Mouse (Mus musculus) MEL (cell line): ENCODE data around the gene Rabgap1l. TPM values are rescaled to one million over a fixed set of nuclear protein-coding genes. Genes with fewer than 3 reads are reported as not detected.

Source experiments
- DNase-seq: peaks from one replicate; pipeline ENCODE4 v3.0.0; 2011; ENCODE audit warnings: low read depth, low spot score
- H3K27ac ChIP-seq: 2 replicates; pipeline ENCODE4 v1.5.1; 2012; ENCODE audit warnings: low read depth, mild to moderate bottlenecking, control low read depth, low read length, moderate library complexity; ENCODE audit not compliant: control insufficient read depth
- H3K27me3 ChIP-seq, 2 experiments: fragments of 150-350 bp in 1 of 2; sonication (generic) in 1 of 2; 2 replicates each; pipeline ENCODE4 v1.6.1; 2012; ENCODE audit warnings: low read length in 2 of 2, mild to moderate bottlenecking in 2 of 2, improper control_type of control experiment in 1 of 2, moderate library complexity in 1 of 2; ENCODE audit not compliant: insufficient read depth in 2 of 2, control insufficient read depth in 1 of 2
- H3K36me3 ChIP-seq, 2 experiments: 2 replicates each; pipeline ENCODE4 v1.6.1; 2012 to 2014; ENCODE audit warnings: low read length in 2 of 2, improper control_type of control experiment in 1 of 2, inconsistent platforms in 1 of 2, mild to moderate bottlenecking in 1 of 2; ENCODE audit not compliant: insufficient read depth in 2 of 2, control insufficient read depth in 1 of 2
- H3K4me1 ChIP-seq, 2 experiments: fragments of 150-350 bp in 1 of 2; sonication (generic) in 1 of 2; 2 replicates each; pipeline ENCODE4 v1.6.1; 2012; ENCODE audit warnings: low read length in 2 of 2, improper control_type of control experiment in 1 of 2, mild to moderate bottlenecking in 1 of 2; ENCODE audit not compliant: insufficient read depth in 2 of 2, control insufficient read depth in 1 of 2
- H3K4me3 ChIP-seq, 2 experiments: fragments of 150-350 bp in 1 of 2; sonication (generic) in 1 of 2; 2 replicates each; pipeline ENCODE4 v1.5.1; 2012; ENCODE audit warnings: low read depth in 2 of 2, low read length in 2 of 2, mild to moderate bottlenecking in 2 of 2, moderate library complexity in 2 of 2, control low read depth in 1 of 2, improper control_type of control experiment in 1 of 2; ENCODE audit not compliant: control insufficient read depth in 1 of 2, insufficient read depth in 1 of 2
- H3K79me2 ChIP-seq: 2 replicates; pipeline ENCODE4 v1.6.1; 2012; ENCODE audit warnings: mild to moderate bottlenecking, low read length, moderate library complexity; ENCODE audit not compliant: control insufficient read depth, poor library complexity, insufficient read depth
- H3K9ac ChIP-seq: 2 replicates; pipeline ENCODE4 v1.6.1; 2012; ENCODE audit warnings: low read depth, mild to moderate bottlenecking, control low read depth, low read length, moderate library complexity; ENCODE audit not compliant: control insufficient read depth, poor library complexity, severe bottlenecking
- H3K9me3 ChIP-seq: fragments of 150-350 bp; sonication (generic); replicated peaks from 2 replicates; pipeline ENCODE4 v1.6.1; 2012; ENCODE audit warnings: mild to moderate bottlenecking, low read length, improper control_type of control experiment, moderate library complexity; ENCODE audit not compliant: insufficient read depth
- CHD1 ChIP-seq: IDR thresholded peaks from 2 replicates; pipeline ENCODE4 v1.6.1; 2012; ENCODE audit warnings: low read depth, mild to moderate bottlenecking, inconsistent platforms, low read length, improper control_type of control experiment
- EP300 ChIP-seq, 2 experiments: IDR thresholded peaks; 2 replicates each; pipeline ENCODE4 v1.6.1; 2011; ENCODE audit warnings: improper control_type of control experiment in 2 of 2, low read length in 2 of 2, low read depth in 1 of 2, mild to moderate bottlenecking in 1 of 2
- ETS1 ChIP-seq: IDR thresholded peaks from 2 replicates; pipeline ENCODE4 v1.6.1; 2012; ENCODE audit warnings: low read depth, mild to moderate bottlenecking, inconsistent platforms, low read length, improper control_type of control experiment, moderate library complexity
- GABPA ChIP-seq: IDR thresholded peaks from 2 replicates; pipeline ENCODE4 v1.6.1; 2012; ENCODE audit warnings: low read depth, mild to moderate bottlenecking, inconsistent platforms, low read length, improper control_type of control experiment, moderate library complexity
- HCFC1 ChIP-seq: IDR thresholded peaks from 2 replicates; pipeline ENCODE4 v1.6.1; 2012; ENCODE audit warnings: low read depth, mild to moderate bottlenecking, inconsistent platforms, low read length, improper control_type of control experiment, moderate library complexity
- MAX ChIP-seq: IDR thresholded peaks from 2 replicates; pipeline ENCODE4 v1.6.1; 2011; ENCODE audit warnings: low read length, improper control_type of control experiment
- MEF2A ChIP-seq: IDR thresholded peaks from 2 replicates; pipeline ENCODE4 v1.6.1; 2014; ENCODE audit warnings: low read depth, mild to moderate bottlenecking, inconsistent platforms, low read length, improper control_type of control experiment; ENCODE audit not compliant: poor library complexity, insufficient replicate concordance, severe bottlenecking; ENCODE audit errors: extremely low read depth
- MXI1 ChIP-seq: IDR thresholded peaks from 2 replicates; pipeline ENCODE4 v1.6.1; 2011; ENCODE audit warnings: mild to moderate bottlenecking, low read depth, low read length, improper control_type of control experiment
- NELFE ChIP-seq: IDR thresholded peaks from 2 replicates; pipeline ENCODE4 v1.6.1; 2011; ENCODE audit warnings: low read depth, low read length, improper control_type of control experiment
- POLR2A ChIP-seq, 2 experiments: IDR thresholded peaks; 2 replicates each; pipeline ENCODE4 v1.6.1; 2011 to 2012; ENCODE audit warnings: low read length in 2 of 2, mild to moderate bottlenecking in 2 of 2, control low read depth in 1 of 2, improper control_type of control experiment in 1 of 2, low read depth in 1 of 2, moderate library complexity in 1 of 2; ENCODE audit not compliant: control insufficient read depth in 1 of 2, insufficient read depth in 1 of 2, poor library complexity in 1 of 2
- TCF12 ChIP-seq: IDR thresholded peaks from 2 replicates; pipeline ENCODE4 v1.6.1; 2014; ENCODE audit warnings: low read depth, mild to moderate bottlenecking, inconsistent platforms, low read length, improper control_type of control experiment, moderate library complexity
- ZKSCAN1 ChIP-seq: IDR thresholded peaks from 2 replicates; pipeline ENCODE4 v1.6.1; 2012; ENCODE audit warnings: low read depth, mild to moderate bottlenecking, inconsistent platforms, low read length, improper control_type of control experiment, moderate library complexity
- ZMIZ1 ChIP-seq: IDR thresholded peaks from 2 replicates; pipeline ENCODE4 v1.6.1; 2012; ENCODE audit warnings: low read depth, mild to moderate bottlenecking, inconsistent platforms, low read length, improper control_type of control experiment, moderate library complexity
- polyA plus RNA-seq, 2 experiments: library from polyadenylated mRNA; stranded (reverse) in 1 of 2; unstranded in 1 of 2; fragments of >175 nt in 1 of 2; fragments of >200 nt in 1 of 2; gene quantifications; 2 replicates each; pipeline versions ENCODE4 v1.2.1 to v1.2.4; 2012; ENCODE audit warnings: low replicate concordance in 2 of 2, low read depth in 1 of 2; ENCODE audit not compliant: insufficient read length in 2 of 2, insufficient read depth in 1 of 2, missing spikeins in 1 of 2
- total RNA-seq: library from RNA; depleted of rRNA; stranded (reverse); fragments of 300-350 nt; gene quantifications from 2 replicates; pipeline ENCODE4 v1.2.3, GENCODE M21; 2012

Rabgap1l gene
- total and polyA plus RNA-seq, 3 experiments = 24.1 to 26.2 TPM; not detected in 1

DNA sequence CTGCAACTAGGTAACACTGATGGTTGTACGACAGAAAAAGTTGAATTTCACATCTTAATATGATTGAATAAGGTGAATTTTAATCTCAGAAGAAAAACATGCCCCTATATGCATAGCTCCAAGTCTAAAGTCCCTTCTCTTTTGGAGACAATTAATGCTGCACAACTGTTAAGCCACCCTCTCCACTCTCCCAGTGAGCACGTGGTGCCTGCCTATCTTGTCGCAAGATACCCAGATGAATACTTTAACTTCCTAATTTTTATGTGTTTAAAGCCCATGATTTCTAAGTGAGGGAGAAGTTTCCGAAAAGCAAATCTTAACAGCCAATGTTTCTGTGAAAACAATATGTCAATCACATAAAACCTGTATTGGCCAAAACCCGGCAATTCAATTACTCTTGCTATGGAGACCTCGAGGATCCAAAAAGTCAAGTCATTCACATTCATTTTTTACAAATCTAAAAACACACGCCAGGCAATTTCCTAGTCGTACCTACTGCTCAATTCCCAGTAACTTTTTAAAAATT is 581.4 kb downstream of the Rabgap1l start (continued):
- TF ChIP-seq MEF2A (no peak), ETS1 (peak; percentile 69), POLR2A (IDR thresholded peaks at IDR 0.05; ENCODE audit: control insufficient read depth in 1 of 2, insufficient read depth in 1 of 2, low read depth in 1 of 2, low read length in 2 of 2, poor library complexity in 1 of 2) (peak in 1 of 2 experiments; percentile 57; a peak in 2 of 4 replicates), NELFE (peak; percentile 16; the same call in 1 of the 2 replicates), CHD1 (peak; percentile 91; the same call in 1 of the 2 replicates), MXI1 (peak; percentile 99)

DNA sequence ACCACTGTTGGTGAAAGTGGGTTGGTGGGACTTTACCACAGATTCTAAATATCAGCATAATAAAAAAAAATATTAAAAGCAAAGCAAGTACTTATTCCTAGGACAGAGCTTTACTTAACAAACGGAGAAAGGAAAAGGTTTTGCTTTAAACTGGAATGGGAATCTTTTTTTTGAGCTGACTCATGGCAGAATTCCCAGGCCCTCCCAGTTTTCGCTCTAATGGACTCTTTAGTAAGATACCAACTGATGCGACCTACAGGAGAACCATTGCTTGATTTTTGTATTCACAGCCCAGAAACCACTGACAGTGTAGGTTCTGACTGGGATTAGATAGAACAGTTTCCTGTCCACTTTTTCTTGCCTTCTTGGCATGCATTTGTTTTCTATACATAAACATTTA is 582.4 kb downstream of the Rabgap1l start:
- Histone ChIP-seq H3K9ac (peak overlapping the region; percentile 91), H3K79me2 (peaks cover 38% of the 10 kb centered on the region), H3K4me1 (peaks cover 0 to 14% of the 10 kb centered on the region in 2 experiments; a peak in 2 of 4 replicates), H3K36me3 (peaks cover 3 to 28% of the 10 kb centered on the region in 2 experiments), H3K27me3 (no peaks in the 10 kb centered on the region), H3K27ac (no peak overlapping the region), H3K9me3 (no peaks in the 10 kb centered on the region), H3K4me3 (peak overlapping the region; percentile 86 to 96)
- DNase-seq = no peak
- TF ChIP-seq TCF12 = no peak
- TF ChIP-seq EP300 (IDR thresholded peaks at IDR 0.05; ENCODE audit: low read depth in 1 of 2, low read length in 2 of 2) = no peak
- no peak for TF ChIP-seq GABPA
- TF ChIP-seq HCFC1 = no peak
- TF ChIP-seq ZKSCAN1 = no peak
- no peak for TF ChIP-seq MXI1
- TF ChIP-seq CHD1 = no peak

DNA sequence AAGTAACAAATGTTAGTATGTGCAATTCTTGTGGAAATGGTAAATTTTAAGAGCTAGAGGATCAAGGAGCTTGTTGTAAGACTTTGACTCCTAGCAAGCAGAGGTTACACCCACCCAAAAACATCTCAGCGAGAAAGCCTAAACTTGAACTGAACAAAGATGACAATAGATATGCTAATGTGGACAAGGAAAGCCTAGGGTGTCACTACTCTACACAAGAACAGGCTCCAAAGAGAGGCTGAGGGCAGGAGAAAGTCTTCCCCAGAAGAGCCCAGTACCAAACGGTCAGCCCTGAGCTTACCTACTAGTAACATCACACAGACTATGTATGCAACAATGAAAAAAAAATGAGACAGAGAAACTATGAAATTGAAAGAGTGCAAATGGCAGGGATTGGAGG is 583.2 kb downstream of the Rabgap1l start:
- H3K4me3 ChIP-seq = no peak overlapping the region
- no peak overlapping the region for H3K9ac ChIP-seq
- peaks cover 8 to 26% of the 10 kb centered on the region in 2 experiments for H3K36me3 ChIP-seq
- DNase-seq = no peak
- TF ChIP-seq NELFE = no peak
- peaks cover 38% of the 10 kb centered on the region for H3K79me2 ChIP-seq
- H3K4me1 ChIP-seq = peaks cover 0 to 14% of the 10 kb centered on the region in 2 experiments; a peak in 2 of 4 replicates
- no peak overlapping the region for H3K27ac ChIP-seq
- H3K27me3 ChIP-seq = no peaks in the 10 kb centered on the region
- no peaks in the 10 kb centered on the region for H3K9me3 ChIP-seq

DNA sequence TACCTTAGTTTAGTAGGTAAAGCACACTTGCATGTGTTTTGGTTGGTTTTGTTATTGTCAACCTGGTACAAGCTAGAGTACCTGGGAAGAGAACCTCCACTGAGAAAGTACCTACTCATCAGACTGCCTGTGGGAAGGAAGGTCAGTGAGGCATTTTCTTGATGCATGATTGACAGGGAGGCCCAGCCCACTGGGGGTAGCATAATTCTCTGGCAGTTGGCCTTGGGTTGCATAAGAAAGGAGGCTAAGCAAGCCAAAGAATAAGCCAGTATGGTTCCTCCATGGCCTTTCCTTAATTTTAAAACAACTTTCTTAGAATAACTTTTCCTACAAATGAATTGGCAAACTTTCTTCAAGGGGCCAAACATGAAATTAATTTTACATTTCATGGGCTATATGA is 587.5 kb downstream of the Rabgap1l start:
- Histone ChIP-seq H3K27ac (no peak overlapping the region), H3K79me2 (peaks cover 13% of the 10 kb centered on the region), H3K27me3 (no peaks in the 10 kb centered on the region), H3K36me3 (peaks cover 13 to 29% of the 10 kb centered on the region in 2 experiments), H3K4me1 (peaks cover 0 to 3% of the 10 kb centered on the region in 2 experiments; a peak in 1 of 4 replicates), H3K4me3 (no peak overlapping the region), H3K9ac (no peak overlapping the region), H3K9me3 (no peaks in the 10 kb centered on the region)
- TF ChIP-seq MAX = no peak
- 0 out of 2 replicates have a peak, but pooled peaks have one; percentile 4 for TF ChIP-seq ZMIZ1
- no peak for DNase-seq
